Mouse (Mus musculus) CH12.LX (cell line): Measurements from ENCODE around the gene Klhl7. TPM values are rescaled to one million over a fixed set of nuclear protein-coding genes. Genes with fewer than 3 reads are reported as not detected.

ENCODE experiments used
- DNase-seq: peaks from one replicate; pipeline ENCODE4 v3.0.0-alpha.2; 2013; ENCODE audit errors: extremely low read depth
- H3K27ac ChIP-seq: 2 replicates; pipeline ENCODE4 v1.5.1; 2012; ENCODE audit warnings: low read depth, mild to moderate bottlenecking, control low read depth, moderate library complexity; ENCODE audit not compliant: insufficient read depth
- H3K27me3 ChIP-seq: replicated peaks from 2 replicates; pipeline ENCODE3; 2012; ENCODE audit warnings: inconsistent platforms
- H3K36me3 ChIP-seq, 2 experiments: replicated peaks in 1 of 2; 2 replicates each; pipeline versions ENCODE3 to v1.6.1; 2012; ENCODE audit warnings: inconsistent platforms in 1 of 2, low read length in 1 of 2, mild to moderate bottlenecking in 1 of 2, mixed read lengths in 1 of 2, moderate library complexity in 1 of 2; ENCODE audit not compliant: control insufficient read depth in 1 of 2, insufficient read depth in 1 of 2
- H3K4me1 ChIP-seq, 2 experiments: 2 replicates each; pipeline ENCODE4 v1.6.1; 2012; ENCODE audit warnings: inconsistent platforms in 1 of 2, moderate library complexity in 1 of 2; ENCODE audit not compliant: insufficient read depth in 2 of 2, control insufficient read depth in 1 of 2
- H3K4me2 ChIP-seq: 2 replicates; pipeline ENCODE4 v1.6.1; 2012; ENCODE audit warnings: low read depth, mild to moderate bottlenecking, control low read depth; ENCODE audit not compliant: poor library complexity, insufficient read depth, severe bottlenecking
- H3K4me3 ChIP-seq, 3 experiments: fragments of 150-350 bp in 1 of 3; sonication (generic) in 1 of 3; replicated peaks in 1 of 3; 2 replicates each; pipeline versions ENCODE3 to v1.5.1; 2011 to 2012; ENCODE audit warnings: low read depth in 2 of 3, low read length in 2 of 3, mild to moderate bottlenecking in 2 of 3, moderate library complexity in 2 of 3, control low read depth in 1 of 3, improper control_type of control experiment in 1 of 3, inconsistent platforms in 1 of 3, mixed read lengths in 1 of 3; ENCODE audit not compliant: poor library complexity in 1 of 3
- H3K79me2 ChIP-seq: replicated peaks from 2 replicates; pipeline ENCODE4 v1.6.1; 2012; ENCODE audit warnings: mild to moderate bottlenecking, moderate library complexity; ENCODE audit not compliant: control insufficient read depth, poor library complexity, insufficient read depth, severe bottlenecking; ENCODE audit errors: extremely low read depth
- H3K9ac ChIP-seq: 2 replicates; pipeline ENCODE4 v1.6.1; 2012; ENCODE audit warnings: low read depth, mild to moderate bottlenecking, control low read depth, moderate library complexity; ENCODE audit not compliant: insufficient read depth
- H3K9me3 ChIP-seq: replicated peaks from 2 replicates; pipeline ENCODE3; 2012; ENCODE audit warnings: low read length, inconsistent platforms, mixed read lengths
- BHLHE40 ChIP-seq: IDR thresholded peaks from 2 replicates; pipeline ENCODE4 v1.6.1; 2011; ENCODE audit warnings: mild to moderate bottlenecking, low read depth, low read length, improper control_type of control experiment
- CHD2 ChIP-seq: IDR thresholded peaks from 2 replicates; pipeline ENCODE4 v1.6.1; 2011; ENCODE audit warnings: low read length, improper control_type of control experiment
- CTCF ChIP-seq, 2 experiments: IDR thresholded peaks in 1 of 2; conservative IDR thresholded peaks in 1 of 2; 2 replicates each; pipeline ENCODE4 v1.5.1; 2011 to 2012; ENCODE audit warnings: low read depth in 2 of 2, low read length in 2 of 2, improper control_type of control experiment in 1 of 2, inconsistent platforms in 1 of 2, mild to moderate bottlenecking in 1 of 2, moderate library complexity in 1 of 2
- E2F4 ChIP-seq: IDR thresholded peaks from 2 replicates; pipeline ENCODE4 v1.6.1; 2011; ENCODE audit warnings: low read depth, low read length, improper control_type of control experiment; ENCODE audit not compliant: insufficient replicate concordance
- ELF1 ChIP-seq: IDR thresholded peaks from 2 replicates; pipeline ENCODE4 v1.6.1; 2014; ENCODE audit warnings: low read depth, mild to moderate bottlenecking, inconsistent platforms, low read length, improper control_type of control experiment
- EP300 ChIP-seq: IDR thresholded peaks from 2 replicates; pipeline ENCODE4 v1.6.1; 2011; ENCODE audit warnings: low read length, improper control_type of control experiment
- ETS1 ChIP-seq: conservative IDR thresholded peaks from 2 replicates; pipeline ENCODE4 v1.6.1; 2012; ENCODE audit warnings: low read depth, mild to moderate bottlenecking, inconsistent platforms, low read length, improper control_type of control experiment, moderate library complexity
- GABPA ChIP-seq: IDR thresholded peaks from 2 replicates; pipeline ENCODE4 v1.6.1; 2012; ENCODE audit warnings: low read depth, low read length, improper control_type of control experiment, inconsistent platforms; ENCODE audit not compliant: insufficient replicate concordance
- HCFC1 ChIP-seq: IDR thresholded peaks from 2 replicates; pipeline ENCODE4 v1.6.1; 2012; ENCODE audit warnings: low read depth, mild to moderate bottlenecking, inconsistent platforms, low read length, improper control_type of control experiment
- IRF4 ChIP-seq: IDR thresholded peaks from 2 replicates; pipeline ENCODE4 v1.6.1; 2014; ENCODE audit warnings: low read depth, mild to moderate bottlenecking, inconsistent platforms, low read length, improper control_type of control experiment
- JUN ChIP-seq: IDR thresholded peaks from 2 replicates; pipeline ENCODE4 v1.6.1; 2011; ENCODE audit warnings: low read depth, mild to moderate bottlenecking, low read length, improper control_type of control experiment, moderate library complexity; ENCODE audit not compliant: insufficient read depth
- JUND ChIP-seq: conservative IDR thresholded peaks from 2 replicates; pipeline ENCODE4 v1.6.1; 2011; ENCODE audit warnings: low read depth, low read length, improper control_type of control experiment
- MAZ ChIP-seq: IDR thresholded peaks from 2 replicates; pipeline ENCODE4 v1.6.1; 2012; ENCODE audit warnings: low read depth, mild to moderate bottlenecking, inconsistent platforms, low read length, improper control_type of control experiment, moderate library complexity
- MEF2A ChIP-seq: IDR thresholded peaks from 2 replicates; pipeline ENCODE4 v1.6.1; 2014; ENCODE audit warnings: low read depth, mild to moderate bottlenecking, inconsistent platforms, low read length, improper control_type of control experiment, borderline replicate concordance
- MYC ChIP-seq: IDR thresholded peaks from 2 replicates; pipeline ENCODE4 v1.6.1; 2011; ENCODE audit warnings: low read depth, mild to moderate bottlenecking, improper control_type of control experiment, low read length
- NELFE ChIP-seq: IDR thresholded peaks from 2 replicates; pipeline ENCODE4 v1.6.1; 2011; ENCODE audit warnings: low read depth, low read length, improper control_type of control experiment
- NRF1 ChIP-seq: IDR thresholded peaks from 2 replicates; pipeline ENCODE4 v1.6.1; 2014; ENCODE audit warnings: low read depth, mild to moderate bottlenecking, inconsistent platforms, low read length, improper control_type of control experiment, moderate library complexity
- POLR2A ChIP-seq: IDR thresholded peaks from 2 replicates; pipeline ENCODE4 v1.6.1; 2011; ENCODE audit warnings: low read depth, mild to moderate bottlenecking, improper control_type of control experiment, low read length
- POLR2AphosphoS2 ChIP-seq: IDR thresholded peaks from 2 replicates; pipeline ENCODE4 v1.6.1; 2011; ENCODE audit warnings: low read depth, low read length, improper control_type of control experiment
- RCOR1 ChIP-seq: conservative IDR thresholded peaks from 2 replicates; pipeline ENCODE4 v1.6.1; 2012; ENCODE audit warnings: low read depth, mild to moderate bottlenecking, inconsistent platforms, low read length, improper control_type of control experiment
- SIN3A ChIP-seq: IDR thresholded peaks from 2 replicates; pipeline ENCODE4 v1.6.1; 2012; ENCODE audit warnings: low read length, improper control_type of control experiment, inconsistent platforms
- USF1 ChIP-seq: IDR thresholded peaks from 2 replicates; pipeline ENCODE4 v1.6.1; 2014; ENCODE audit warnings: low read depth, mild to moderate bottlenecking, inconsistent platforms, low read length, improper control_type of control experiment
- USF2 ChIP-seq: conservative IDR thresholded peaks from 2 replicates; pipeline ENCODE4 v1.6.1; 2011; ENCODE audit warnings: low read depth, low read length, improper control_type of control experiment
- ZNF384 ChIP-seq: IDR thresholded peaks from 2 replicates; pipeline ENCODE4 v1.6.1; 2012; ENCODE audit warnings: low read depth, low read length, improper control_type of control experiment, inconsistent platforms
- dilution Hi-C: fragments of 300-500 bp; cut with MboI; formaldehyde crosslinking; loops from 2 replicates; pipeline ENCODE4 v1.14.3; 2020; ENCODE audit warnings: low sequenced_read_pairs; ENCODE audit not compliant: extremely low pct_unique_long_range_greater_than_20kb, extremely low pct_ligation_motif_present
- in situ Hi-C: fragments of 300-500 bp; cut with MboI; formaldehyde crosslinking; loops from 3 replicates; pipeline ENCODE4 v1.14.3; 2019; ENCODE audit warnings: low sequenced_read_pairs, low pct_ligation_motif_present, low pct_unique_long_range_greater_than_20kb, mixed read lengths
- polyA plus RNA-seq: library from polyadenylated mRNA; unstranded; fragments of >175 nt; gene quantifications from 2 replicates; pipeline ENCODE4 v1.2.1, GENCODE M21; 2012; ENCODE audit warnings: low read depth; ENCODE audit not compliant: insufficient read length
- total RNA-seq, 2 experiments: library from RNA; depleted of rRNA; stranded (reverse); fragments of 300-350 nt in 1 of 2; fragments of >200 nt in 1 of 2; gene quantifications; 2 replicates each; pipeline ENCODE4 v1.2.3; 2012 to 2014

The Klhl7 gene
- total and polyA plus RNA-seq, 3 experiments, result 20.4 to 71.4 (median 26.5) TPM

- Histone ChIP-seq H3K4me1 (peaks cover 0 to 17% of the 10 kb centered on the region in 2 experiments; a peak in 2 of 4 replicates), H3K27me3 (no peaks in the 10 kb centered on the region), H3K27ac (no peak overlapping the region), H3K4me3 (no peak overlapping the region), H3K79me2 (peaks cover 4% of the 10 kb centered on the region; the same call in 1 of the 2 replicates), H3K36me3 (peaks cover 3 to 46% of the 10 kb centered on the region in 2 experiments), H3K9me3 (peaks cover 2% of the 10 kb centered on the region), H3K4me2 (no peak overlapping the region), H3K9ac (no peak overlapping the region)
- dilution Hi-C loops (no loop called here), in situ Hi-C loops (no loop called here)
- no peak for DNase-seq
- TF ChIP-seq USF1, result no peak
- no peak for TF ChIP-seq POLR2AphosphoS2
- TF ChIP-seq JUN, result no peak
- no peak for TF ChIP-seq ELF1
- TF ChIP-seq GABPA, result no peak
- TF ChIP-seq ZNF384, result no peak
- TF ChIP-seq POLR2A, result no peak
- no peak for TF ChIP-seq IRF4
- no peak for TF ChIP-seq MAZ
- no peak for TF ChIP-seq EP300
- TF ChIP-seq NRF1, result no peak
- TF ChIP-seq ETS1, result no peak
Observed at GRCm38 (mm10) chr5:24125910-24126636, 25.7 kb downstream of the Klhl7 start.

- H3K36me3 ChIP-seq, result peaks cover 3 to 51% of the 10 kb centered on the region in 2 experiments
- no peak overlapping the region for H3K9ac ChIP-seq
- H3K4me2 ChIP-seq, result no peak overlapping the region
- no peak overlapping the region for H3K27ac ChIP-seq
- dilution Hi-C loops, result no loop called here
- no peak overlapping the region for H3K4me3 ChIP-seq
- peaks cover 0 to 17% of the 10 kb centered on the region in 2 experiments; a peak in 2 of 4 replicates for H3K4me1 ChIP-seq
- no peak for TF ChIP-seq JUND
- TF ChIP-seq NELFE, result no peak
- no peak for TF ChIP-seq HCFC1
- no peak for TF ChIP-seq E2F4
- TF ChIP-seq POLR2AphosphoS2, result no peak
- TF ChIP-seq CHD2, result no peak
- TF ChIP-seq MYC, result no peak
- no peak for TF ChIP-seq GABPA
- TF ChIP-seq NRF1, result no peak
- TF ChIP-seq RCOR1, result no peak
- no peak for TF ChIP-seq ETS1
- TF ChIP-seq USF2, result no peak
- no peak for TF ChIP-seq BHLHE40
- no peak for TF ChIP-seq MEF2A
- no peak for TF ChIP-seq CTCF (conservative IDR thresholded peaks at IDR 0.05 in 1 of 2, IDR thresholded peaks at IDR 0.05 in 1 of 2; ENCODE audit: low read depth in 2 of 2, low read length in 2 of 2)
- TF ChIP-seq ZNF384, result no peak
- no peak for TF ChIP-seq SIN3A
- peaks cover 4% of the 10 kb centered on the region; the same call in 1 of the 2 replicates for H3K79me2 ChIP-seq
- no peak for DNase-seq
- H3K27me3 ChIP-seq, result no peaks in the 10 kb centered on the region
- peaks cover 2% of the 10 kb centered on the region for H3K9me3 ChIP-seq
- in situ Hi-C loops, result no loop called here
Observed at GRCm38 (mm10) chr5:24126967-24127366, 26.6 kb downstream of the Klhl7 start.
